Mouse (Mus musculus) cortical plate, adult 2 months (tissue): Measurements from ENCODE around the gene Nme4.

ENCODE experiments used
- CTCF ChIP-seq: fragments of 200-500 bp; IDR thresholded peaks from 2 replicates; pipeline ENCODE4 v1.5.1; 2011; ENCODE audit warnings: mild to moderate bottlenecking, control low read depth, low read length; ENCODE audit not compliant: insufficient read depth; ENCODE audit errors: extremely low read depth
- POLR2A ChIP-seq: fragments of 200-500 bp; IDR thresholded peaks from 2 replicates; pipeline ENCODE4 v1.6.1; 2011; ENCODE audit warnings: mild to moderate bottlenecking, low read length, control low read depth; ENCODE audit not compliant: insufficient read depth; ENCODE audit errors: extremely low read depth

DNA sequence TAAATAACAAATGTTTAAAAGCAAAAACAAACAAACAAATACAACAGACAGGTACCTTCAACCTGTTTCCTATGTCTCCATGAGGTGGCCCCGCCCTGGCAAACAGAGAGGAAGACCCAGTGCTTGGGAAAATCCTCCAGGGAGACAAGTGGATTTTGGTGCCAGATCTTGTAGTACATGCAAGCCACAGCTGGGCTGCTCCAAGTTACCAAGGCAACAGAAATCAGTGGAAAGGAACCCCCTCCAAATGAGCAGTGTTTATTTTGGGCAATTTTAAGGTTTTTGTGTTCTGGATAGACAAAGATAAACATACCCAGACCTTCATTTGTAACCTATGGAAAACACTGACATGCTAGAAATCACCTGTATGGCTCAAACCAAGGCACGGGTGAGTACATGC is 16.6 kb downstream of the Nme4 start:
- TF ChIP-seq CTCF (no peak), POLR2A (no peak)
